Mouse (Mus musculus) kidney, postnatal 14 days (tissue): ENCODE results near the gene Rps28.

Experiments used
- DNase-seq: peaks from one replicate; pipeline ENCODE4 v3.0.0; 2022; ENCODE audit warnings: mixed read lengths

Rps28 gene

GRCm38 (mm10) chr17:33811142-33811516 lies 13.2 kb downstream of the Rps28 start:
- DNase-seq = no peak

- DNase-seq = peak; percentile 96
These were observed 13.8 kb downstream of the Rps28 start, which contains the start of gene Kank3 for GRCm38 (mm10) chr17:33810334-33811141. Gene Kank3, plus strand, starts transcription at chr17:33810519.

GRCm38 (mm10) chr17:33808192-33808591 lies 16.2 kb downstream of the Rps28 start:
- no peak for DNase-seq

GRCm38 (mm10) chr17:33807181-33807888 lies 17.0 kb downstream of the Rps28 start:
- DNase-seq = no peak

- no peak for DNase-seq
These were observed 19.6 kb downstream of the Rps28 start for GRCm38 (mm10) chr17:33804745-33805144.

- DNase-seq = no peak
These were observed 20.2 kb downstream of the Rps28 start for GRCm38 (mm10) chr17:33804205-33804604.

GRCm38 (mm10) chr17:33802221-33802620 lies 22.1 kb downstream of the Rps28 start:
- no peak for DNase-seq

- no peak for DNase-seq
These were observed 25.1 kb downstream of the Rps28 start for GRCm38 (mm10) chr17:33799277-33799676.

- DNase-seq = peak; percentile 66
These were observed 26.1 kb downstream of the Rps28 start for GRCm38 (mm10) chr17:33798306-33798705.

- no peak for DNase-seq
These were observed 35.6 kb downstream of the Rps28 start for GRCm38 (mm10) chr17:33788732-33789131.

GRCm38 (mm10) chr17:33786375-33786774 lies 38.0 kb downstream of the Rps28 start:
- DNase-seq = no peak

GRCm38 (mm10) chr17:33784939-33785338 lies 39.4 kb downstream of the Rps28 start:
- no peak for DNase-seq

- DNase-seq = peak; percentile 94
These were observed 41.0 kb downstream of the Rps28 start for GRCm38 (mm10) chr17:33783408-33783807.

GRCm38 (mm10) chr17:33782067-33782466 lies 42.3 kb downstream of the Rps28 start:
- no peak for DNase-seq

GRCm38 (mm10) chr17:33781124-33781977 lies 43.0 kb downstream of the Rps28 start, which contains the start of gene Angptl4:
Gene Angptl4, minus strand, starts transcription at chr17:33781830.
- peak; percentile 87 for DNase-seq

- peak; percentile 33 for DNase-seq
These were observed 43.9 kb downstream of the Rps28 start for GRCm38 (mm10) chr17:33780431-33780830.

GRCm38 (mm10) chr17:33779967-33780295 lies 44.4 kb downstream of the Rps28 start:
- no peak for DNase-seq

- DNase-seq = peak; percentile 97
These were observed 44.9 kb downstream of the Rps28 start for GRCm38 (mm10) chr17:33779271-33779966.

GRCm38 (mm10) chr17:33775287-33775686 lies 49.1 kb downstream of the Rps28 start:
- DNase-seq = no peak

- DNase-seq = peak; percentile 33
These were observed 49.7 kb downstream of the Rps28 start for GRCm38 (mm10) chr17:33774573-33775155.

GRCm38 (mm10) chr17:33773871-33774572 lies 50.3 kb downstream of the Rps28 start:
- DNase-seq = peak; percentile 41
